Mouse (Mus musculus) forebrain, embryonic 16.5 days (tissue): Measurements from ENCODE around the gene Gtpbp4. TPM values are rescaled to one million over a fixed set of nuclear protein-coding genes. Genes with fewer than 3 reads are reported as not detected.
"Not testable (repeated sequence)": the region's sequence is repeated elsewhere in the genome, so short reads cannot be mapped to it uniquely, and the experiment has no call there.

ENCODE experiments used
- ATAC-seq: fragments of 200-750 bp; cut with Nextera tagmentation; 2 replicates; pipeline ENCODE4 v1.8.0; 2017; ENCODE audit warnings: mild to moderate bottlenecking, moderate library complexity
- H3K27ac ChIP-seq: fragments of 300-500 bp; sonication (generic); 2 replicates; pipeline ENCODE4 v1.5.1; 2014; ENCODE audit warnings: low read length, control low read depth
- H3K27me3 ChIP-seq: fragments of 300-500 bp; sonication (generic); replicated peaks from 2 replicates; pipeline ENCODE4 v1.6.1; 2014; ENCODE audit warnings: low read length; ENCODE audit not compliant: control insufficient read depth, insufficient read depth
- H3K36me3 ChIP-seq: fragments of 300-500 bp; sonication (generic); 2 replicates; pipeline ENCODE4 v1.6.1; 2014; ENCODE audit not compliant: control insufficient read depth, insufficient read depth
- H3K4me1 ChIP-seq: fragments of 300-500 bp; sonication (generic); replicated peaks from 2 replicates; pipeline ENCODE4 v1.6.1; 2014; ENCODE audit warnings: low read length; ENCODE audit not compliant: control insufficient read depth, insufficient read depth
- H3K4me2 ChIP-seq: fragments of 300-500 bp; sonication (generic); 2 replicates; pipeline ENCODE4 v1.6.1; 2014; ENCODE audit warnings: mild to moderate bottlenecking, low read length, control low read depth
- H3K4me3 ChIP-seq: fragments of 300-500 bp; sonication (generic); replicated peaks from 2 replicates; pipeline ENCODE4 v1.5.1; 2014; ENCODE audit warnings: mild to moderate bottlenecking, low read length, control low read depth
- H3K9ac ChIP-seq: fragments of 300-500 bp; sonication (generic); replicated peaks from 2 replicates; pipeline ENCODE4 v1.6.1; 2014; ENCODE audit warnings: low read depth, low read length, control low read depth
- H3K9me3 ChIP-seq: fragments of 300-500 bp; sonication (generic); 2 replicates; pipeline ENCODE4 v1.6.1; 2016; ENCODE audit warnings: low read length; ENCODE audit not compliant: control insufficient read depth
- WGBS: fragments of 180-500 bp; shearing (Covaris S2); extraction: QIAGEN DNeasy Blood & Tissue Kit; methylation state at CpG from one replicate; pipeline ENCODE4 v1.1.7; 2014; 5-methylcytosine and 5-hydroxymethylcytosine counted together
- polyA plus RNA-seq: library from polyadenylated mRNA; unstranded; fragments of >200 nt; fragmentation: Nextera tagmentation; extraction: Ambion mirVana; gene quantifications from 2 replicates; pipeline ENCODE4 v1.2.1, GENCODE M21; 2015

The Gtpbp4 gene
- polyA plus RNA-seq, 1 experiment from 2014 or later: 78.4 TPM

GRCm38 (mm10) chr13:8959058-8959457 is 36.8 kb downstream of the Gtpbp4 start:
- H3K4me3 ChIP-seq, H3K9me3 ChIP-seq, H3K27ac ChIP-seq, H3K4me1 ChIP-seq, H3K27me3 ChIP-seq, H3K4me2 ChIP-seq, H3K9ac ChIP-seq, H3K36me3 ChIP-seq, ATAC-seq: not testable (repeated sequence)
- WGBS: 100% methylated on average over 1 of the region's 5 CpGs

DNA sequence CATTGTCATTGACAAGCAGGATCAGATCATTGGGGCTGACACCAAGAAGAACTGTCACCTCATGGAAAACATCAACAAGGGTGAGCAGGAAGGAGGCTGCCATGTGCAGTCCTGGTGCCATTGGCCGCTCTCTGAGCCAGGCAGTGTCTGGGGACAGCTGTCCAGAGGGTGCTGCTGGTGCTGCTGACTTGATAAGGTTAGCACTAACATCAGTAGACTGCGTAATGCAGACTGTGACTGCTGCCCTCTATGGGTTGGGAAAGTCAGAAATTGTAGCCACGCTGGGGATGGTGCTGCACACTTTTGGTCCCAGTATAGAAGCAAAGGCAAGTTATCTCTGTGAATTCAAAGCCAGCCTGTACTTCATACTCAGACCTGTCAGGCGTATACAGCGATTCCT is 39.0 kb downstream of the Gtpbp4 start:
- not testable (repeated sequence) for H3K9ac ChIP-seq, H3K36me3 ChIP-seq, H3K27ac ChIP-seq, H3K4me2 ChIP-seq, ATAC-seq, H3K4me3 ChIP-seq, H3K27me3 ChIP-seq, H3K4me1 ChIP-seq, H3K9me3 ChIP-seq
- WGBS: no CpG with 5 or more reads among the region's 5 CpGs

DNA sequence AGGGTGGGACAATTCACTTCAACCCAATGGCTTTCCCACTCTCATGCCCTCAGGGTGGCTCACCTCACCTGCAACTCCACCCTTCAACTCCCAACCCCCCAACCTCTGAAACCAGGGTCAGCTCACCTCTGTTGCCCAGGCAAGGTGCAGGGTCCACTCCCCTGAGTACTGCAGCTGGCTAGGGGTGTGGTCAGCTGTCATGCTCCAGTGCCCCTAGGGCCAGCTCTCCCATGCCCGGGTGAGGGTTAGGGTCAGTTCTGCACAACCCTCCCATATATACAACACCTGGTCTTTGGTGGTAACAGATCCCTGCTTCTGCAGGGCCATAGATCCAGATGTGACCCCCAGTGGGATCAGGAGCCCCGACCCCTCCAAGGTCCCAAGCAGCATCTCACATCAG is 40.8 kb downstream of the Gtpbp4 start:
- H3K27me3 ChIP-seq, H3K9ac ChIP-seq, ATAC-seq, H3K4me2 ChIP-seq, H3K36me3 ChIP-seq, H3K4me3 ChIP-seq, H3K27ac ChIP-seq, H3K4me1 ChIP-seq, H3K9me3 ChIP-seq: not testable (repeated sequence)
- WGBS: 95% methylated on average over 2 of the region's 2 CpGs

DNA sequence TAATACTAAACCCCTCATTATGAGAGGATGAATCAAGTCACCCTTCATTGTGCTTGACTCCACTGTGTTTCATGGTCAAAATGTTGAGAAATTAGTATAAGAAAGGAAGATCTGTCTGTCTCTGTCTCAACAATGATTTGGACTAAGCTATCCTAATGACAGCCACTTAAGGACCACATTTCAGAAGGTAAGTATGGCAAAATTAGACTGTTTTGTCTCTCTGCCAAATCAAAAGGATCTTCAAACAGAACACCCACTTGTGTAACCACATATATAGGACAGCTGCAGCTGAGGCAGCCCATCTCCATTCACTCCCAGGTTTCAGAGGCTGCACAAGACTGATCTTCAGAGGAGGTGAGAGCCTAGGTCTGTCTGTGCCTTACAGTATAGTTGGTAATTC is 43.3 kb downstream of the Gtpbp4 start, which contains the start of gene Idi2:
Gene Idi2, plus strand, starts transcription at position 301 of the 400 bp plus-strand sequence.
- not testable (repeated sequence) for H3K27me3 ChIP-seq, H3K9ac ChIP-seq, H3K4me1 ChIP-seq, H3K36me3 ChIP-seq, H3K4me3 ChIP-seq, H3K27ac ChIP-seq, ATAC-seq, H3K9me3 ChIP-seq, H3K4me2 ChIP-seq

DNA sequence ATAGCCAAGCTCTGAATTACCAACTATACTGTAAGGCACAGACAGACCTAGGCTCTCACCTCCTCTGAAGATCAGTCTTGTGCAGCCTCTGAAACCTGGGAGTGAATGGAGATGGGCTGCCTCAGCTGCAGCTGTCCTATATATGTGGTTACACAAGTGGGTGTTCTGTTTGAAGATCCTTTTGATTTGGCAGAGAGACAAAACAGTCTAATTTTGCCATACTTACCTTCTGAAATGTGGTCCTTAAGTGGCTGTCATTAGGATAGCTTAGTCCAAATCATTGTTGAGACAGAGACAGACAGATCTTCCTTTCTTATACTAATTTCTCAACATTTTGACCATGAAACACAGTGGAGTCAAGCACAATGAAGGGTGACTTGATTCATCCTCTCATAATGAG is 47.8 kb downstream of the Gtpbp4 start, which contains the start of gene Gm9745:
Gene Gm9745, minus strand, starts transcription at position 101 of the 400 bp plus-strand sequence.
- H3K9ac ChIP-seq, H3K9me3 ChIP-seq, H3K4me3 ChIP-seq, H3K36me3 ChIP-seq, ATAC-seq, H3K4me2 ChIP-seq, H3K4me1 ChIP-seq, H3K27ac ChIP-seq, H3K27me3 ChIP-seq: not testable (repeated sequence)

DNA sequence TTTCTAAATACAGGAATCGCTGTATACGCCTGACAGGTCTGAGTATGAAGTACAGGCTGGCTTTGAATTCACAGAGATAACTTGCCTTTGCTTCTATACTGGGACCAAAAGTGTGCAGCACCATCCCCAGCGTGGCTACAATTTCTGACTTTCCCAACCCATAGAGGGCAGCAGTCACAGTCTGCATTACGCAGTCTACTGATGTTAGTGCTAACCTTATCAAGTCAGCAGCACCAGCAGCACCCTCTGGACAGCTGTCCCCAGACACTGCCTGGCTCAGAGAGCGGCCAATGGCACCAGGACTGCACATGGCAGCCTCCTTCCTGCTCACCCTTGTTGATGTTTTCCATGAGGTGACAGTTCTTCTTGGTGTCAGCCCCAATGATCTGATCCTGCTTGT is 52.1 kb downstream of the Gtpbp4 start:
- not testable (repeated sequence) for ATAC-seq, H3K9ac ChIP-seq, H3K36me3 ChIP-seq, H3K9me3 ChIP-seq, H3K4me2 ChIP-seq, H3K4me3 ChIP-seq, H3K27me3 ChIP-seq, H3K27ac ChIP-seq, H3K4me1 ChIP-seq
- WGBS: no CpG with 5 or more reads among the region's 5 CpGs

GRCm38 (mm10) chr13:8941701-8942100 is 54.2 kb downstream of the Gtpbp4 start:
- H3K9ac ChIP-seq, H3K4me3 ChIP-seq, H3K27ac ChIP-seq, ATAC-seq, H3K4me2 ChIP-seq, H3K9me3 ChIP-seq, H3K36me3 ChIP-seq, H3K4me1 ChIP-seq, H3K27me3 ChIP-seq: not testable (repeated sequence)
- WGBS: no CpG with 5 or more reads among the region's 5 CpGs

GRCm38 (mm10) chr13:8941110-8941509 is 54.8 kb downstream of the Gtpbp4 start:
- not testable (repeated sequence) for H3K9me3 ChIP-seq, ATAC-seq, H3K36me3 ChIP-seq, H3K4me1 ChIP-seq, H3K9ac ChIP-seq, H3K4me2 ChIP-seq, H3K27ac ChIP-seq, H3K27me3 ChIP-seq, H3K4me3 ChIP-seq
- 92% methylated on average over 4 of the region's 4 CpGs for whole genome bisulfite sequencing

DNA sequence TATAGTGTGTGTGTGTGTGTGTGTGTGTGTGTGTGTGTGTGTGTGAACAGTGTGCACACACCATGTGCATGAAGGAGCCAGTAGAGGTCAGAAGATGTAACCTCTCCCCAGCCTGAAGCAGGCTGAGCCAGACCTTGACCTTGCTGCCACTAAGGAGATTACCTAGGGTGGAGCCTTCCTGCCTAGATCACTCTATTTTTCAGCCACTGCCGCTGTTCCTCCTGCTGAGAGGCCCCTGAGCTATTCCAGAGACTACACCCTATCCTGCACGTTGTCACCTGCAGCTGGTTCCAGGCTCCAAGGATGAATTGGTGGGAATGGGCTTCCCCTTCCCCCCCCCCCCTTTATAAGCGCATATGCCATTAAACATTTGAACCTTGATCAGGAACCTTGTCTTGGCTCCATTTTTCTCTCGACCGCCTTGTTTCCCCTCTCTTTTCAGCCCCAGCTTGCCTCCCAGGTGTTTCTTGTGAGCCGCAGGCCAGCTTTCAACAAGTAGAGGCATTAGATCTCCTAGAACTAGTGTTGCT is 58.2 kb downstream of the Gtpbp4 start:
- not testable (repeated sequence) for H3K27me3 ChIP-seq, H3K9me3 ChIP-seq, H3K4me2 ChIP-seq, ATAC-seq, H3K9ac ChIP-seq, H3K27ac ChIP-seq, H3K36me3 ChIP-seq, H3K4me1 ChIP-seq, H3K4me3 ChIP-seq
- 83% methylated on average over 6 of the region's 6 CpGs for WGBS

- Histone ChIP-seq H3K36me3 (no peaks in the 10 kb centered on the region), H3K4me1 (no peaks in the 10 kb centered on the region), H3K9ac (no peak overlapping the region), H3K4me2 (no peak overlapping the region), H3K27me3 (no peaks in the 10 kb centered on the region), H3K9me3 (no peaks in the 10 kb centered on the region), H3K27ac (no peak overlapping the region), H3K4me3 (no peak overlapping the region)
- no peak for ATAC-seq
- WGBS: 72% methylated on average over 2 of the region's 2 CpGs
Measured at GRCm38 (mm10) chr13:8933499-8933898, 62.4 kb downstream of the Gtpbp4 start.
